Mouse (Mus musculus) liver, adult (tissue): ENCODE results near the gene Rdx.

ENCODE experiments used
- GATA4 ChIP-seq: IDR thresholded peaks from 2 replicates; pipeline ENCODE4 v1.6.1; 2014; ENCODE audit warnings: mild to moderate bottlenecking, low read length; ENCODE audit not compliant: insufficient replicate concordance

Gene Rdx

GRCm38 (mm10) chr9:52094016-52094415 lies 47.0 kb downstream of the Rdx start:
- TF ChIP-seq GATA4: no peak

GRCm38 (mm10) chr9:52094471-52094980 lies 47.6 kb downstream of the Rdx start:
- no peak for TF ChIP-seq GATA4

GRCm38 (mm10) chr9:52095666-52096065 lies 48.7 kb downstream of the Rdx start:
- TF ChIP-seq GATA4: no peak

GRCm38 (mm10) chr9:52097386-52097785 lies 50.4 kb downstream of the Rdx start:
- TF ChIP-seq GATA4: no peak

- no peak for TF ChIP-seq GATA4
Observed at GRCm38 (mm10) chr9:52098600-52098999, 51.6 kb downstream of the Rdx start.

GRCm38 (mm10) chr9:52100426-52100825 lies 53.5 kb downstream of the Rdx start:
- TF ChIP-seq GATA4: no peak

GRCm38 (mm10) chr9:52102060-52102844 lies 55.3 kb downstream of the Rdx start:
- TF ChIP-seq GATA4: no peak

- TF ChIP-seq GATA4: no peak
Observed at GRCm38 (mm10) chr9:52103448-52104224, 56.7 kb downstream of the Rdx start.

GRCm38 (mm10) chr9:52104225-52104615 lies 57.2 kb downstream of the Rdx start:
- TF ChIP-seq GATA4: no peak

- TF ChIP-seq GATA4: no peak
Observed at GRCm38 (mm10) chr9:52105423-52105822, 58.5 kb downstream of the Rdx start.

GRCm38 (mm10) chr9:52107161-52107560 lies 60.2 kb downstream of the Rdx start:
- no peak for TF ChIP-seq GATA4

GRCm38 (mm10) chr9:52110738-52111137 lies 63.8 kb downstream of the Rdx start:
- TF ChIP-seq GATA4: no peak

GRCm38 (mm10) chr9:52113091-52113490 lies 66.1 kb downstream of the Rdx start:
- TF ChIP-seq GATA4: no peak

GRCm38 (mm10) chr9:52119212-52119611 lies 72.2 kb downstream of the Rdx start:
- no peak for TF ChIP-seq GATA4

GRCm38 (mm10) chr9:52125225-52125624 lies 78.3 kb downstream of the Rdx start:
- TF ChIP-seq GATA4: no peak

GRCm38 (mm10) chr9:52130348-52130747 lies 83.4 kb downstream of the Rdx start:
- TF ChIP-seq GATA4: no peak

- no peak for TF ChIP-seq GATA4
Observed at GRCm38 (mm10) chr9:52132771-52133170, 85.8 kb downstream of the Rdx start.
